Mouse (Mus musculus) forebrain, postnatal 0 days (tissue): ENCODE results near the gene Zfp266. TPM values are rescaled to one million over a fixed set of nuclear protein-coding genes. Genes with fewer than 3 reads are reported as not detected.

ENCODE experiments used
- ATAC-seq: fragments of 200-750 bp; cut with Nextera tagmentation; 2 replicates; pipeline ENCODE4 v1.8.0; 2017; ENCODE audit warnings: mild to moderate bottlenecking, moderate library complexity
- DNase-seq: peaks from one replicate; pipeline ENCODE4 v3.0.0-alpha.2; 2015
- H3K27ac ChIP-seq: fragments of 300-500 bp; sonication (generic); 2 replicates; pipeline ENCODE4 v1.5.1; 2014; ENCODE audit warnings: low read depth, mild to moderate bottlenecking, antibody characterized with exemption, low read length, moderate library complexity, mixed read lengths
- H3K27me3 ChIP-seq: fragments of 300-500 bp; sonication (generic); 2 replicates; pipeline ENCODE4 v1.6.1; 2014; ENCODE audit warnings: mild to moderate bottlenecking, low read length, mixed read lengths; ENCODE audit not compliant: insufficient read depth
- H3K36me3 ChIP-seq: fragments of 300-500 bp; sonication (generic); 2 replicates; pipeline ENCODE4 v1.6.1; 2014; ENCODE audit warnings: mild to moderate bottlenecking, moderate library complexity; ENCODE audit not compliant: insufficient read depth
- H3K4me1 ChIP-seq: fragments of 300-500 bp; sonication (generic); 2 replicates; pipeline ENCODE4 v1.6.1; 2014; ENCODE audit warnings: antibody characterized with exemption; ENCODE audit not compliant: insufficient read depth
- H3K4me2 ChIP-seq: fragments of 300-500 bp; sonication (generic); 2 replicates; pipeline ENCODE4 v1.6.1; 2014; ENCODE audit warnings: low read depth, mild to moderate bottlenecking, moderate library complexity
- H3K4me3 ChIP-seq: fragments of 300-500 bp; sonication (generic); 2 replicates; pipeline ENCODE4 v1.5.1; 2014; ENCODE audit warnings: low read depth, low read length, mixed read lengths
- H3K9ac ChIP-seq: fragments of 300-500 bp; sonication (generic); 2 replicates; pipeline ENCODE4 v1.6.1; 2014; ENCODE audit warnings: mild to moderate bottlenecking
- H3K9me3 ChIP-seq: fragments of 300-500 bp; sonication (generic); 2 replicates; pipeline ENCODE4 v1.6.1; 2016; ENCODE audit warnings: low read length
- CTCF ChIP-seq: sonication (generic); IDR thresholded peaks from 2 replicates; pipeline ENCODE4 v1.5.1; 2016; ENCODE audit warnings: antibody characterized with exemption, control low read depth, low read depth
- WGBS: fragments of 180-500 bp; shearing (Covaris S2); extraction: QIAGEN DNeasy Blood & Tissue Kit; methylation state at CpG from one replicate; pipeline ENCODE4 v1.1.7; 2014; 5-methylcytosine and 5-hydroxymethylcytosine counted together
- polyA plus RNA-seq: library from polyadenylated mRNA; unstranded; fragments of >200 nt; fragmentation: Nextera tagmentation; extraction: Ambion mirVana; gene quantifications from 2 replicates; pipeline ENCODE4 v1.2.1, GENCODE M21; 2015
- total RNA-seq: library from RNA; depleted of rRNA; stranded (reverse); fragments of >200 nt; gene quantifications from 2 replicates; pipeline ENCODE4 v1.2.3, GENCODE M21; 2014

The Zfp266 gene
- total and polyA plus RNA-seq, 2 experiments from 2014 or later = 57.1 to 156 TPM

DNA sequence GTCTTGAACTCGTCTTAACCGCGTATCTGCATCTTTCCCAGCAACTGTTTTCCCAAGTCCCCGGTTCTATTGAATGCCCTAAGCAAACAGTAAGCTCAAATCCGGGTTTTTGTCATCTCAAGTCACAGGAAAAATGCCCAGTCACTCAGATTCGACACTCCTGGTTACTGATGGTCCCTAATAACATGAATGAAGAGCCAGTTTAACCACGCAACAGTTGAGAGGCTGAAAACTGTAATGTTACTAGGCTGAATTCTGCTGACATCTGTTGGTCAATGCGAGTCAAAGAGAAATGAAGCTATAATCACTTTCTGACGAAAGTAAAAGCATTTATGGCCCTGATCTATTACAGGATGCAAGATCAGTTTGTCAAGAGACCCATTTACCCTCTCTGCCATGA lies 27.9 kb downstream of the Zfp266 start:
- ATAC-seq (peak; percentile 17), DNase-seq (no peak)
- Histone ChIP-seq H3K4me3 (peak overlapping the region; percentile 82), H3K36me3 (peaks cover 14% of the 10 kb centered on the region; the same call in 1 of the 2 replicates), H3K9me3 (no peaks in the 10 kb centered on the region), H3K27ac (peak overlapping the region; percentile 97), H3K9ac (peak overlapping the region; percentile 84), H3K27me3 (no peaks in the 10 kb centered on the region), H3K4me2 (peak overlapping the region; percentile 74), H3K4me1 (peaks cover 14% of the 10 kb centered on the region)
- TF ChIP-seq CTCF = peak; percentile 31
- 6% methylated on average over 9 of the region's 9 CpGs for WGBS

DNA sequence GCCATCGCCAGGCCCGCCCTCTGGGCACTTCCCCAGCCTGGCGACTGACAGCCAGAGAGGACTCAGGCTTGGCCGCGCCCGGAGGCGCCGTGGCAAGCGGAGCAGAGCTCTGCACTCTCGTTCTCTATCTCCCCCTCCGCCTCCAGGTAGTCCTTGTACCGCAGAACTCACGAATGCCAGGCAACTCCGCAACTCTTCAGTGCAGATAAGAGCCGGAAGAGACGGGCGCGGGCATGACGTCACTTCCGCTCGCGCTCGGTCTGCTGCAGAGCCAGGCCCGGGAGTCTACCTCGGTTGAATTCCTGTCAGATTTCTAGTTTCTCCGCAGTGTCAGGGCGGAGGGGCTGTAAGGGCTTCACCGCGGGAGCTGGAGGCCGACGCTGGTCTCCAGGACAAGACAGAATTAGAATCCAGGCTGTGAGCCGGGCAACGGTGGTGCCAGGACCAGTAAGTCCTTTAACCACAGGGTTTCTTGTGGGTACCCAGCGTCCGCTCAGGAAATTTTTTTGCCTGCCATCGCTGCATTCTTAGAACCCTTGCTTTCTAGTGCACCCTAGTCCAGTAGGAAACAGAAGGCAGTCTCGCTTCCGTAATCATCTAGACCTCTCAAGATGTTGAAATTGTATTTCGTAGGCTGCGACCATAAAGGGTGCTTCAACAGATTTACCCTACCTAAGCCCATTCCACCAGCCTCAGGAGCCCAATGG lies 28.5 kb downstream of the Zfp266 start, which contains the start of gene Zfp426:
Gene Zfp426, minus strand, starts transcription at position 220 of the 707 bp plus-strand sequence.
- no peak for TF ChIP-seq CTCF
- Histone ChIP-seq H3K9me3 (no peaks in the 10 kb centered on the region), H3K4me1 (peaks cover 14% of the 10 kb centered on the region), H3K4me3 (peak within 1 kb of the TSS; percentile 82), H3K27ac (peak within 1 kb of the TSS; percentile 97), H3K9ac (peak within 1 kb of the TSS; percentile 84), H3K4me2 (peak within 1 kb of the TSS; percentile 74), H3K36me3 (peaks cover 10% of the 10 kb centered on the region; the same call in 1 of the 2 replicates), H3K27me3 (no peaks in the 10 kb centered on the region)
- peak; percentile 98 for ATAC-seq
- under 1% methylated on average over 40 of the region's 40 CpGs for WGBS
- DNase-seq = peak; percentile 95

DNA sequence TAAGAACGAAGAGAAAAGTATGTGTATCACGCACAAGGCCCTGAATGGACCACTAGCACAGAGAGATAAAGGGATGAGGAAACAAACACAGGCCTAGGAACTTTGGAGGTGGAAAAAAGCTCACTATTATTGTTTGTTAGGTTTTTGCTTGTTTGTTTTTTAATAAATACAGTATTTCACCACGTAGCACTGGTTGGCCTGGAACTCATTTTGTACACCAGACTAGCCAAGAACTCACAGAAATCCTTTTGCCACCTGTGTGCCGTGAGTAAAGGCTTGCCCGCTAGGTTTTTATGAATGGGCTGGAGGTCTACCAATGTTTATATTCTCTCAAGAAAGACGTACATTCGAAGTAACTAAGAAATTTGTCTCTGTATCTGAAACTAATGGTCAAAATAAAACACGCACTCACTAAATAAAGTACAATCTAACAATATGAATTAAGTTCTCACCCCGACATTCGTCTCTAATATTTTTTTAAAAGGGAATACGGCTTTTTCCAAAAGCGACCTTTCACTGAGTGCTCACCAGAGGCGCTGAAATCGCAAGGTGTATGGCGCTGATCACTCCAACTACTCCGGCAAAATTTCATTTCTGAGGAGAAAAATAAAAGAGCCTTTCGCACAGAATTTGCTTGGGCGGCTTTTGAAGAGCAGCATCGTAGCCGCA lies 29.2 kb downstream of the Zfp266 start:
- H3K4me1 ChIP-seq = peaks cover 14% of the 10 kb centered on the region
- ATAC-seq (no peak), DNase-seq (no peak)
- TF ChIP-seq CTCF = no peak
- H3K27me3 ChIP-seq = no peaks in the 10 kb centered on the region
- H3K36me3 ChIP-seq = peaks cover 3% of the 10 kb centered on the region; the same call in 1 of the 2 replicates
- H3K9me3 ChIP-seq = no peaks in the 10 kb centered on the region
- peak overlapping the region; percentile 97 for H3K27ac ChIP-seq
- H3K4me3 ChIP-seq = peak overlapping the region; percentile 82
- peak overlapping the region; percentile 84 for H3K9ac ChIP-seq
- H3K4me2 ChIP-seq = peak overlapping the region; percentile 74
- 10% methylated on average over 20 of the region's 20 CpGs for WGBS

- 93% methylated on average over 5 of the region's 5 CpGs for WGBS
- TF ChIP-seq CTCF = no peak
- Histone ChIP-seq H3K36me3 (peaks cover 15% of the 10 kb centered on the region), H3K4me3 (no peak overlapping the region), H3K4me1 (peaks cover 14% of the 10 kb centered on the region), H3K27me3 (no peaks in the 10 kb centered on the region), H3K9ac (no peak overlapping the region), H3K4me2 (0 out of 2 replicates have a peak overlapping the region, but pooled peaks have one; percentile 3), H3K9me3 (no peaks in the 10 kb centered on the region), H3K27ac (no peak overlapping the region)
- ATAC-seq = no peak
- no peak for DNase-seq
Observed at GRCm38 (mm10) chr9:20489536-20489935, 31.7 kb downstream of the Zfp266 start.

DNA sequence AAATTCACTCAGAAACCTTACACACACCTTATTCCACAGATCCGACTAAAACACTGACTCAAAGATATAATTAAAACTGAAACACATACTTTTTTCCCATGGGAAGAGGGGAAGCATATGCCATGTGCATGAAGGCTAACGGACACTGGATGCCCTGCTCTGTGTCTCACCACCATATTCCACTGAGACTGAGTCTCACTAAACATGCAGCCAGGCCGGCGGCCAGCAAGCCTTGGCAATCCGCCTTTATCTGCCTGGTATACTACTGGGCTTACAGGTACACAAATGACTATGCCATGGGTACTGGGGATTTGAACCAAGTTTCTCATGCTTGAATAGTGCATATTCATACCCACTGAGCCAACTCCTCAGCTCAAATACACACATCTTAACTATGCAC lies 41.8 kb downstream of the Zfp266 start:
- no peak for DNase-seq
- Histone ChIP-seq H3K9me3 (no peaks in the 10 kb centered on the region), H3K36me3 (peaks cover 51% of the 10 kb centered on the region), H3K27me3 (no peaks in the 10 kb centered on the region), H3K9ac (no peak overlapping the region), H3K4me1 (no peaks in the 10 kb centered on the region), H3K27ac (no peak overlapping the region), H3K4me3 (no peak overlapping the region), H3K4me2 (no peak overlapping the region)
- WGBS = 83% methylated on average over 5 of the region's 5 CpGs
- TF ChIP-seq CTCF = no peak
- ATAC-seq = no peak

- H3K27ac ChIP-seq = no peak overlapping the region
- WGBS = 100% methylated on average over 1 of the region's 1 CpGs
- H3K36me3 ChIP-seq = peaks cover 59% of the 10 kb centered on the region
- DNase-seq (no peak), ATAC-seq (no peak)
- no peaks in the 10 kb centered on the region for H3K9me3 ChIP-seq
- no peak overlapping the region for H3K4me2 ChIP-seq
- no peaks in the 10 kb centered on the region for H3K4me1 ChIP-seq
- H3K9ac ChIP-seq = no peak overlapping the region
- no peak overlapping the region for H3K4me3 ChIP-seq
- no peak for TF ChIP-seq CTCF
- H3K27me3 ChIP-seq = no peaks in the 10 kb centered on the region
Observed at GRCm38 (mm10) chr9:20476632-20477031, 44.6 kb downstream of the Zfp266 start.

DNA sequence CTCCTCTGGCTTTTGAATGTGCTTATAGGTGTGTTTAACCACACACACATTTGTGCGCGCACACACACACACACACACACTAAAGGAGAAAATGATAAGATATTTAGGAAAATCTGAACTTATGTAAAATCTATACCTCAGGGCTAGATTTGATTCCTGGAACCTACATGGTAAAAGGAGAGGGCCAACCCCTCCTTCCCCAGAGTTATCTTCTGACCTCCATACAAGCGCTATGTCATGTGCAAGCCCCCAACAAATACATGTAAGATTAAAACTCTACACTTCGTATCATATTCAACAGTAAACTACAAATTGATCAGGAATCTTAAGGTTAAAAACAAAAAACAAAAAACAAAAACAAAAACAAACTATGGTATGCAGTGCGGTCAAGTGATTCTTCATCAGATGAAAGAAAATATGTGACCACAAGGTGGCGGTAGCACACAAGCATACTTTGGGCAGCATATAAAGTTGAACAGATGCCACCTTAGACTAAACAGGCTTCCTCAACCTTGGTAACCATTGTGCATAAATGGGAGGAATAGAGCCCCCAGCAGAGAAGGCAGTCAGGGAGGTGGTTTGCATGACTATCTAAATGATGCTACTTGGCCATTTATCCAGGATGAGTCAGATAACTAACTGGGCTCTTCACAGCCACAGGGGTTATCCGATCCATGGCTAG lies 54.3 kb downstream of the Zfp266 start:
- Histone ChIP-seq H3K9ac (no peak overlapping the region), H3K9me3 (no peaks in the 10 kb centered on the region), H3K36me3 (peaks cover 31% of the 10 kb centered on the region), H3K4me2 (no peak overlapping the region), H3K4me1 (no peaks in the 10 kb centered on the region), H3K27me3 (no peaks in the 10 kb centered on the region), H3K4me3 (no peak overlapping the region), H3K27ac (no peak overlapping the region)
- ATAC-seq (peak; percentile 78), DNase-seq (peak; percentile 86)
- WGBS = 54% methylated on average over 7 of the region's 7 CpGs
- TF ChIP-seq CTCF = peak; percentile 89
